Mouse (Mus musculus) adrenal gland, adult 8-10 months (tissue): ENCODE measurements around the gene Morn1. TPM values are rescaled to one million over a fixed set of nuclear protein-coding genes. Genes with fewer than 3 reads are reported as not detected.

ENCODE experiments used
- DNase-seq: peaks from one replicate; pipeline ENCODE4 v3.0.0; 2022
- total RNA-seq, 4 experiments: library from RNA; stranded (reverse); gene quantifications; 2 replicates each; pipeline ENCODE4 v1.2.4; 2022

The Morn1 gene
- total RNA-seq, 4 experiments from 2014 or later, result 7.9 to 17.0 (median 12.8) TPM

DNA sequence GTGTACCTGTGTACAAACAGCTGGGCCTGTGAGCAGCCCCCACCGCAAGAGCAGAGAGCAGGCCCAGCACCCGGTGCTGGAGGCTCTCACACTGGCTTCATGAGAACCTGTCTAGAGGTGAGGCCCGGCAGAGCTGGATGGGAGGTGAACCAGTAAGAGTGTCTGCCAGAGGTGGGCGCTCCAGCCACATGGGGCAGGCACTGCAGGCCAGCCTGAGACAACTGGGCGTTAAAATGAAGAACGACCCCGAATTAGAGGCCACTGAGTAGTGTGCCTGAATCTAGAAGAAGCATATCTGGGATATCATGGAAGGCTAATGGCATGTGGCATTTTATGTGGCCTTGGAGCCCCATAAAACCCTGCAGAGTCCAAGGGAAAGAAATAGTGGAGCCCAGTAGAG, 33.7 kb downstream of the Morn1 start:
- DNase-seq, result no peak

DNA sequence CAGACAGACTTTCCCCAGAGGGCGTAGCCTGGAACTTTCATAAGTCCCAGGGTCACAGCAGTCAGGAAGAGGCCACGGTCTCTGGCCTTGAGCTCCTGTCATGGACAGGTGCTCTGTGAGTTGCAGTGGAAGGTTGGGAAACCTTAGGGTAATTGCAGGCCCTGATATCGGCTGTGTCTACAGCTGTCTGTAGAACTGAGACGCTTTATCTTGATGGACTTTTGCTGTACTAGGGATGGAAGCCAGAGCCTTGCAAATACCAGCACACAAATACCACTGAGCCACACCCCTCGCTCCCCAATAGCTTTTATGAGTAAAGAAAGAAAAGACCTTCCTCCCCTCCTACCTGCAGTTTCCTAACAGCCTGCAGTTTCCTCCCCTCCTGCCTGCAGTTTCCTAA, 34.2 kb downstream of the Morn1 start:
- no peak for DNase-seq

DNA sequence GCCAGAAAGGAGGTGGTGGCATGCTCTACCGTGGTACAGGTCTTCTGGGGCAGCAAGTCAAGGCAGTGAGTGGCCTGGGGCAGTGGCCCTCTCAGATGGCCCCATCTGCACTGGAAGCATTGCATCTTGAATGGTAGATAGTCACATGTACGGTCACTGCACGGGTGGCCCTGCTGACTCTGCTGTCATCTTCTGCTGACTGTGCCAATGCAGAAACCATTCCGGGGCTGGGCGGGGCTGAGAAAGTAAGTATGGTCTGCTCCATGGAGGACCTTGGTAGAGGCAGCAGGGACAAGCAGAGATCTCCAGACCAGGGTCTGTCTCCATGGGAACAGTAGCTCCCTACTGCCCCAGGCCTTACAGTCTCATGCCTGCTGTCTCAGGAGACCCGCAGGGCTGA, 34.8 kb downstream of the Morn1 start:
- no peak for DNase-seq

DNA sequence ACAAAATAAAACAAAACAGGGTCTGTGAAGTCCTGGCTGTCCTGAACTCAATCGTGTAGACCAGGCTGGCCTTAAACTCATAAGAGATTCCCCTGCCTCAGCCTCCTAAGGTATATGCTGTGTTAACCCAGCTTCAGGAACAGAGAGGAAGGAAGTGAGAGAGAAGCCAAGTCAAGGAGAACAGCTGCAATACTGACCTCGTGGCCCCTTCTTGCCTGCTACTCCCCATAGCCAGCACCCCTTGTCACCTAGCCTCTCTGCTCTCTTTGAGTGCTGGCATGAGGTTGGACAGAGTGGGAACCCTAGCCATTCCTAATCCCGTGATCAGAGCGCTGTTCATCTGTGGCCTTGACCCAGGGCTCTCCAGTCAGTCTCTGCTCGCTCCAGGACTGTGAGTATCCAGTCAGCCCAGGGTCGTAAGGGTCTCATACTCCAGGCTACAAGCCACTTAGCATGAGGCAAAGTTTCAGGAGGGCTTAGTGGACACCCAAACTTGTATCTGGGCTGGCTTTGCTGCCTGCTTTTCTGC, 35.6 kb downstream of the Morn1 start:
- DNase-seq, result no peak

DNA sequence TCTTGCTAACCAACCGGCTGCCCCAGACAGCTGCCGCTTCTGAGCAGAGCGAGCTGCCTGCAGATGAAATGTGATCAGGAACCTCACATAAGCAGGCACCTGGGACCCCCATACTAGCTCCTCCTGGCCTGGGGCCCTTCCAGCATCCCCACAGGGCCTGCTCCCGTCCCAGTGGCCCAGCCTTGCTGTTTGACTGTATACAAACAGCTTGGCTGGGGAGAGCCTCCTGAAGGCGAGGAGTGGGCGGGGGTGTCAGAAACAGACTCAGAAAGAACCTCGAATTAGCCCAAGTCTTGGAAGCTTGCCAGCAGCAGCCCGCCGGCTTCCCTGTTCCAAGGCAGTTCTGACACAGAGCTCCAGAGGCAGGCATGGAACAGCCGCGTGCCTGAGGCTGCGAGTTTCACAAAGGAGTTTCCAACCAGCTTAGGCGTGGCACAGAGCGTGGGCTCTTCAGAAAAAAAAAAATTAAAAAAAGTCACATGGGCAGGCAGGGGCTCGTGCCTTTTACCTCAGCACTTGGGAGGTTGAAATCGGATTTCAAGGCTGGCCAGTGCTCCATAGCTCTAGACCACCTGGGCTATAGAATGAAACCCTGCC, 36.2 kb downstream of the Morn1 start:
- no peak for DNase-seq

DNA sequence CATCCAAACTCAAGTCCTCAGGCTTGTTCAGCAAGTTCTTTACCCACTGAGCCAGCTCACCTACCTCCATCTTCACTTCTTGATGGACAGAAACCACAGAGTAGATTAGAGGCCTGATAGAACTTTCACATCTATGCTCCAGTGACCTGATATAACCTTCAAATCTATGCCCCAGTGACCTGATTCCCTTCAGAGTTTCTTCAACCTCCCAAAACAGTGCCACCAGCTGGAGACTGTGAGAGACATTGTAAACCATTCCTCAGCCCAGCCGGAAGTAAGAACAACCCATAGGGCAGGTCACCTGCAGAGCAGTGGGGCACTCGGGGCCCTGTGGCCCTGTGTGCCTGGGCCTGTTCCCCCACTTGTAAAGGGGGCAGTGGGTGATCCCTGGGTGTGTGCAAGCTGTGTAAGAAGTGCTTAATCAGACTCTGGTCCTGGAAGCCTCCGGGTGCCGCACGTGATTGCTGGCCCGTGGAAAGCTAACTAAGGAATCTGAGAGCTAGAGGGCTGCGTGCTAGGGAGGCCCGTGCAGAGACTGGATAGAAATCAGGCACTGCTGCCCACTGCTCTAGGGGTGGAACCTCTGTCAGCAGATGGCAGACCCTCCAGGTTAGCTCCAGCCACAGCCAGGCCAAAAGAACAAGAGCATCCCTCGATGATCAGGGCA, 37.6 kb downstream of the Morn1 start:
- DNase-seq, result no peak

DNA sequence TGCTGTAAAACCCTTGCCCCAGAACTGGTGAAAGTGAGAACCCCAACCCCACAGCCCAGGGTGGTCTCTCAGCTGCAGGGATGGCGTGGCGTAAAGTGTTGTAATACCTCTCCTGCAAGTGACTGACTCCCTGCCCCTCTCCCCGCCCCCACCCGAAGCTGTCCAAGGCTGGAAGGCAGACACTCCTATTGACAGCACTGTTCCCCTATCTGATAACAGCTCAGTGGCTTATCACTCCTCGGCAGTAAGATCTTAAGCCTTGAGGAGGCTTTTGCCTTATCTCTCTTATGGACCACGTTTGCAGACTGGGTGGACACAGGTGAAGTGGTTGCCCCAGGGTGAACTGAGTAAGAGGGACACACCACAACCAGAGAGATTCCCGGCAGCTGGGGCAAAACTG, 38.9 kb downstream of the Morn1 start:
- no peak for DNase-seq

DNA sequence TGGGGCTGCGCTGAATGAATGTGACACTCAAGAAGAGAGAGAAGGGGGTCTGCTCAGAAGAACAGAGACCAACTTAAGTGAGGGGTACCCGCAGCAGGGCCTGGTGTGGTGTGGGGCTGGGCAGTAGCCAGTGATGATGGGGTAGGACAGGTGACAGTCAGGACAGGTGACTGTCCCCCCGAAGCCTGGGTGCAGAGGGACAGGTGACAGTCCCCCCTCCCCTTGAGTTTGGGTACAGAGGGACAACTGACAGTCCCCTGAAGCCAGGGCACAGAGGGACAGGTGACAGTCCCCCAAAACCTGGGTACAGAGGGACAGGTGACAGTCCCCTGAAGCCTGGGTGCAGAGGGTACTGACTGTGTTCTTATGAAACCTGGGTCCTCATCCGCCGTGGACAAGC, 39.8 kb downstream of the Morn1 start:
- no peak for DNase-seq

DNA sequence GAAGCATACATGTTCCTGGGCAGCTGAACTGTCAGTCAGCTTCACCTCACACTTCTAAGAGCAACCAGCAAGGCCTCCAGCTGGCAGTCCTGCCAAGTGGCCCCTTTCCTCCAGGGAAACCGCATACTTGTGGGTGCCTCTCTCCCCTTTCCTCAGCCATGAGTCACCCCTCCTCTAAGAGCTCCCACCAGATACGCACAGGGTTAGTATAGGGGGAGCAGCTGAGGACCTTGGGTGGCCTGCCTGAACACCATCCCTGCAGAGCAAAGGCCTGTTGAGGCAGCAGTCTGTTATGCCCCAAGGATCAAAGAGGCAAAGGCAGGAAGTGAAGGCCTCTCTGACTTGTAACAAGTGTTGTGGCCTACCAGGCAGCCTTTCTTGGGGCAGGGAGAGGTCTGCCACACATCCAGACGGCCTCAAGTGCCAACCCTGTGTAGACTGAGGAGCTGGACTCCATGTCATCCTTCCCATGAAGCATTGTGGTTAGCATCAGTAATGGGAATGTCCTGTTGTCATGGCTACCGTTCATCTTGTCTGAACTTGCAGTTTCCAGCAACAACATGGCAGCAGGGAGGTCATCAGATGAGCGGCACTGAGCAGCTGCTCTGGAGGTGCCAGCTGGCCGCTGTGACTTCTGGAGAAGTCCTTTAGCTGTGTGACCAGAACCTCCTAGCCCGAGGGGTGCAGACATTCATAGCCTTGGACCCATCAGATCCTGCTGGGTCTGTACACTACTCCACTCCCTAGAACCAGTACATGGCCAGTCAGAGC, 40.4 kb downstream of the Morn1 start:
- no peak for DNase-seq

DNA sequence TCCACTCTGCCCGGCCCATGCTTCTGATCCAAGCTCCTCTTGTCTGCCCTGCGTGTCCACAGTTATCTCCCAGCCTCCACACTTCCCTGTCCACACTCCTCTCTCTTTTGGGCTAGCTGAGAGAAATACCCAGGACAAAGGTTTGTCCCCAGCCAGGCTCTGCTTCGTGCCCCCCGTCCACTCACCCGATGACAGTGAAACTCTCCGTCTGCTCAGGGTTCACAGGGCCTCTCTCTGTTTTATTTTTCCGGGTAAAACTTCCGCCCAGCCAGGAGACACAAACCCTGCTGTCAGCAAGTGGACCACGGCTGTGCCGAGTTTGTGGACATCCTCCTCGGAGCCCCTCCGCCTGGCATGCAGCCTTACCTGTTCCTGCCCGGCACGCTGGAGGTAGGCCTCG, 42.0 kb downstream of the Morn1 start:
- DNase-seq, result no peak

DNA sequence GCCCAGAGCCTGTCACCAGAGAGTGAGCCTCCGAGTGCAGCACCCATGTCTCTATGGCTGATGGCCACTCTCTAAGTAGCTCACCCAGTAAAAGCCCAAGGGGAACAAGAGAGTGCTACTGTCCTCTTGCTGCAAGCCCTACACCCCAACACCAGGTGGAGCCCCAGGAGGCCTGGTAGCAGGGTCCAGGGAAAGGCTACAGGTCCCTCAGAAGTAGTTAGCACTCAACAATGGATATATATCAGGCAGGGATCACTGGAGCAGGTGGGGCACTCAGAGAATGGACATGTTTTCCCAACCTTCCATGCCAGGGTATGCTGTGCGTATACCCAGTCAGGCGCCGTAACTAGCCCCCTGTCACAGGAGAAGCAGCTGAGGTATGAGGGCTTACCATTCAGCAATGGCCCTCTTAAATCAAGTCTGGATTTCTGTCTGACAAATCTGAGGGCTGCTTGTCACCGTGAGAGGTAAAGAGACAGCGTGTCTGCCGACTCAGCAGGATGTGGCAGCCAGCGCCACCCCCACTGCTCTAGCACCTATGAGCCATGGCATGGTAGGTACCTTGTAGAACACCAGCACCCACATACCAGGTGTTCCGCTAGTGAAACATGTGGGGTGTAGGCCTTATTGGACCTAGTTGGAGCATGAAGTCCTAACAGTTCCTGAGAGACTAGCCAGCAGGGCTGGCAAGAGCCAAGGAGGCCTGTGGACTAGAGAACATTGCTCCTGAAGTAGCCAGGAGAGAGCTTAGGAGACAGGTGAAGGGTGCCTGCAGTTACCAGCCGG, 42.9 kb downstream of the Morn1 start:
- no peak for DNase-seq

DNA sequence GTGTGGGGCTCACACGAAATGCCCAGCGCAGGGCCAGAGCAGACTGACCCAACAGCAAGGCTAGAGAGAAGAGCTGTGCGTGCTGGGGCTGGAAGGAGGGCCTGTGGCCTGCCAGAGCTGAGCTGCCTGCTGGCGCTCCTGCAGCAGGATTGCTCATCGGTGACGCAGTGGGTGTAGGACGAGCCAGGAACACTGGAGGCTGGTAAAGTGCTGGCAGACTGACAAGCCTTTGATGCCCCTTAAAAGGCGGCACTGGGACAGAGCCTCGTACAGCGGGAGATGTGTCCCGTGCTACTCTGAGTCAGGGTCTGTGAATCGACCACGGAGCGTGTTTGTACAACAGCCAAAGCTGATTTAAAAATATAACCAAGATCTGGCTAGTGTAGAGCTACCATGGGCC, 43.6 kb downstream of the Morn1 start:
- peak; percentile 93 for DNase-seq

DNA sequence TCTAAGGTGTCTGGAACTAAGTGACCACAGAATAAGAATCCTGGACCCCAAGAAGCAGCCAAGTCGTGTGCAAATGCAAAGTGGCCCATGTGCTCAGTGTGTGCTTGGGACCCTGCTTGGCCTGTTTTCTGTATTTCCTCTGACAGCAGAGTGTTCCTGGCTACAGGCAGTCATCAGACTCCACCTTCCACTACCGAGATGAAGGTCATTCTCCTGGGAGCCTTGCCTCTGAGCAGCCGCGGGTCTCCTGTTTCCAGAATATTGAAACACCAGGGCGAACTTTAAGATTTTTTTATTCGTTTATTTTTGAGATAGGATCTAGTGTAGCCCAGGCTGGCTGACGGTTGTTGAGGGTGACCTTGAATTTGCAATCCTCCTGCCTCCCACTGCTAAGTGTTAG, 44.2 kb downstream of the Morn1 start:
- DNase-seq, result no peak

DNA sequence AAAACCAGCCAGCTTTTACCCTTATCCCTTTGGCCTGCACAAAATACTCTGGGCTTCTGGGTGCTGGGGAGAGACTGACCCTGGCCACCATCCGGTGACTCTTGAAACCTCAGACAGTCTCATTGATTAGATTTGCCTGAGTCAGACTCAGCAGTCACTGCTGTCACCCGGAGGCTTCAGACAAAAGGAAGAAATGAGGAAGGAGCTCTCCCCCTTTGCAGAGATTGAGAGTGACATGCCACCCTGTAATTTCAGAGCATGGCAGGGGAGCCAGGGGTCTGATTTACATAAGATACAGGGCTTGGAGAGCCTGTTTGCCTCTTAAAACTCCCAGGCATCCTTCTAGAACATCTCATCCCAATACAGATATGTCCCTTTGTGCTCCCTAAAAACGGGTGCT, 46.8 kb downstream of the Morn1 start:
- no peak for DNase-seq

DNA sequence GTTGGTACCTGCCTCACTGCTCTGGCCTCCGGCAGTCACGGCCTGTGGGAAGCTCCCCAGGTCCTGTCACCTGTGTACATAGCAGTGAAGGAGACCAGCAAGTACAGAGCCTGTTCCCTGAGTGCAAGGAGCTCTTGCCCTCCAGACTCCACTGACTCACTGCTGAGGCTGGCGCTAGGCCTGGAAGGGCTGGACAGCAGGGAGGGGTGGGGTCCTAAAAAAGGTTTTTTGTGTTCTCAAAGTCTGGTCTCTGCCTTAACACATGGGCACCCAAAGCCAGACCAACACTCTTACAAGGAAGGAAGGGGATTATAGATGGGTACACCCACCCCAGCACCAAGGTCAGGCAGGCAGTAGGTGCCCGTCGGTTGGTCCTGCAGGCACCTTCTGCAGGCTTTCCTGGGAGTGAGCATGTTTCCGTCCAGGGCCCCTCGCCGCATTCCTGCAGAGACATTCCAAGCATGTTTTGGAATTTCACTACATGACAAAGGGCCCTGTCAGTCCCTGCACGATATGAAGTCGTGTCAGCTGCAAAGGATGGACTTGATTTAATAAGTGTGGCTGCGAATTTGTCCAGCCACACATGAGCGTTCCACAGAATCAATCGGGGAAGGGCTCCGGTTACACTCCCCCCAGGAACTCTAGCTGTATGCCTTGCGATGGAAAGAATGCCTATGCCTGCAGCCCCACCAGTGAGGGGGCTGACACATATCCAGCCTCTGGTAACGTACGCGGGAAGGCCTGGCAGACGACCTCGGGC, 47.5 kb downstream of the Morn1 start:
- no peak for DNase-seq

DNA sequence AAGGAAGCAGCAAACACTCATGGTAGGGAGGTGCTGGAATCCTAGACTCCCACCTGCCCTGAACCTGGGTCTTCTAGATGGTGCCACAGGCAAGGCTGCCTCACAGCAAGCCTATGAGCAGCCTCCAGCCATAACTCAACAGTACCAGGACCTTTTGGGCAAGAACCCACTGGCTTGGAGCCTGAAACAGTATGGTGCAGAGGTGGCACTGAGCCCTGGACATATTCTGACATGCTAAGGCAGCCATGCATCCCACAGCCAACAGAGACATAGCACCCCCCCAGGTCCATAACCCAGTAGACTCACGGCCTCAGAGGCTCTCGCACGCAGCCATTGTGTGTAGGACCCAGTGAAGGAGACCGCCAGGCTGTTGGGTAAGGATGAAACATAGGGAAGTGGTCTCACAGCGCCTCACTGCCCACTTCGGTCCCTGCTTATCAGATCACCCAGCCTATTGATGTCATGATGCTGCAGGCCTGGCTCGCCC, 48.4 kb downstream of the Morn1 start:
- no peak for DNase-seq

DNA sequence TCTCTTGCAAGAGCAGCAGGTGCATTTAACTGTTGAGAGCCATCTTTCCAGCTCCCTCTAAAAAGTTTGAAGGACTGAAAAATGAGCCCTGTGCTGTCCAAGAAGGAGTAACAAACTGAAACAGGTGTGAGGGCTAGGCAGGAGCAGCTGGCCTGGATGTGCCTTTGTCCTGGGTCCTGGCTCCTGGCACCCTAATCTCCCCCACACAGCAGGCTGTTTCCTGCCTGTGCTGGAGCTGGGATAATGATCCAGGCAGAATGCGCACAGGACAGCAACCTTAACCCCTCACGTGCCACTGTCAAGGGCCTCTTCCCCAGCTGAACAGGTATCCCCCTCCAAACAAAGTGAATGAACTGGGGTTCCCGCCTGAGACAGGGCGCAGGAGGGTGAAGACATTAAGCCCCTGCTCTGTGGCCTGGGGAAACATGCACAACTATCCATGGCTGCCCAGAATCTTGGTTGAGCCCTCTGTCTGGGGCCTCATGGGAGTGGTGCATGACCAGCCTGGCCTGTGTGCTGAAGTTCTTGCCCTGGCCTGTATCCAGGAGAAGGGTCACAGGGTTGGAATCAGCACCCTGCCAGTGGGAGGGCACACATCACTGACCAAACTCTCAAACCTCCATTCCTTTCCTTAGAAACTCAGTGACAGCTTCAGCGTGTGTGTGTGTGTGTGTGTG, 49.7 kb downstream of the Morn1 start:
- no peak for DNase-seq

DNA sequence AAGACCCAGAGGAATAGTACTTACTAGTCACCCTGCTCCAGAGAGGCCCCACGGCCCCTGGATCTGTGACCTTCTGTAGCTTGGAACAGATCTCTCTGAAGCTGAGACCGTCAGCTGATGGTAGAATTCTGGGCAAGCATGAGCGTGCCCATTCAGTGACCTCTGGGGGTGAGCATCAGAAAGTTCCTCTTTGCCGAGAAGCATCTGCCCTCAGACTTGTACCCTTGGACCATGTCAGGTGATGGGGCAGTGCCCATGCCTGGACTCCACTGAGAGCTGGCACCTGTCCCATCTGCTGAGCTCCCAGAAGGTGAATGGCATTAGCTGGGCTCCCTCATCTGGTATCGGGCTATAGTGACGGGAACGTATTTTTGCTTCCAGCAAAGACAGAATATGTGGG, 51.5 kb downstream of the Morn1 start:
- DNase-seq, result no peak

DNA sequence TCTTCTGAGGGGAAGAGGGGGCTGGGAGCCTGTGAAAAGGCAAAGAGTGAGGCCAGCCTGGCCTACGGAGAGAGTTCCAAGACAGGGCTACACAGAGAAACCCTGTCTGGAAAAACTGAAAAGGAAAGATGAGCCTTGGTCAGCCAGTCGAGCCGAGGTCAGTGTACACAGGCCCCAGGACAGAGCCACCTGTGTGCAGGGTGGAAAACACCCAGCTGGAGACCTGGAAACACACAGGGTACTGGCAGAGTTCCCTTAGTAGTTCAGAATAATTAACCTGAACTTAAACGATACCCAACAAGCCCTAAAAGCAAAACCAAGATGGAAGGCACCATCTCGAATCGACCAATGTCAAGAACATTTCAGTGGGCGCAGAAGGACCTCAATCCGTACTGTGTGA, 52.1 kb downstream of the Morn1 start:
- no peak for DNase-seq

DNA sequence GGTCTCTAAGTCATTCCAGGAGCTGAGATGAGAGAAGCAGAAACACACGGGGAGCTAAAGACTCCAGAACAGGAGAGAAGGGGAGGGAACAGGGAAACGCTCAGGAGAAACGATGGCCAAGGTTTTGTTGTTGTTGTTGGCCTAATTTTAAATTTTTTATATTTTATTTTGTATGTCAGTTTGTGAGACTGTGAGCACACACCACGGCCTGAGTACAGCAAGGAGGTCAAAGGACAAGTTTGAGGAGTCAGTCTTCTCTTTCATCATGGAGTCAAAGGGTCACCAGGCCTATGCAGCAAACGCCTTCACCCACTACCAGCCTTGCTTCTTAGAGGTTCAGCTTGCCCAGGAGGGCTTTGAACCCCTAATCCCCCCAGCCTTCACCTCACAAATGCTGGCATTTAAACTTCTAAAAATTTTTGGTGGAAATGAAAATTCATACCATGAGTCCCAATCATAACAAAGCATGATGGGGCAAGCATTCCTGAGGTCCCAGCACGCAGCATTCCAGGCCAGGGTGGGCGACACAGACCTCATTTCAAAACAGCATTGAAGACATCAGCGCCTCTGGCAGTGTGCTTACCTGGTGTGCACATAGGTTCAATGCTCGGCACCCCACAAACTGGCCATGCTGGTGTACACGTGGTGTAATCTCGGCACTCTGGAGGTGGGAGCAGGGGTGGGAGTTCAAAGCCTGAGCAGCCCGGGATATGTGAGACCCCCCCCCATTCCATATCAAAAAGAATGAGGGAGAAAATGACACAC, 53.1 kb downstream of the Morn1 start:
- no peak for DNase-seq

DNA sequence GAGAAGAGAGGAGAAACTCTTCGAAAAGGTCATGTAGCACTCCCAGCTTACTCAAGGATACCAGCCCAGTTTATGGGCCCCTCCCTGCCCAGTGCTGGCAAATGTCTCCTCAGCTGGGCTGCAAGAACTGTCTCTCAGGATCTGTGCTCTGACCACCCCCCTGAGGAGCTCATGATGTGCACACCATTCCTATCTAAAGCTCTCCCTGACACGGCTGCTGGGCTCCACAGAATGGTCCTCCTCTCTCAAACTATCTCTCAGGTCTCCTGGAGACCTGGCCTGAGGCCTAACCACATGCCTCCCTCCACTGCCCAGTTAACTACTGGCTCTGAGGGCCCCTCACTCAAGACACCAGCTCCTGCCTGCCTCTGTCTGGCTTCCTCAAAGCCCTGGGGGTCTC, 53.8 kb downstream of the Morn1 start:
- DNase-seq, result no peak
